Mouse (Mus musculus) heart, adult 2 months (tissue): ENCODE data around the gene Unc5c.

Experiments used
- CTCF ChIP-seq: fragments of 200-600 bp; IDR thresholded peaks from 2 replicates; pipeline ENCODE4 v1.8.1; 2022; ENCODE audit warnings: antibody characterized with exemption, mild to moderate bottlenecking, moderate library complexity
- EP300 ChIP-seq: fragments of 200-500 bp; IDR thresholded peaks from 2 replicates; pipeline ENCODE4 v1.6.1; 2011; ENCODE audit warnings: low read depth, low read length, control low read depth; ENCODE audit not compliant: insufficient read depth

GRCm38 (mm10) chr3:141725432-141725831 lies 260.4 kb downstream of the Unc5c start:
- TF ChIP-seq CTCF = no peak
- no peak for TF ChIP-seq EP300
